Mouse (Mus musculus) heart, adult 2 months (tissue): ENCODE measurements around the gene Mllt3. TPM values are rescaled to one million over a fixed set of nuclear protein-coding genes. Genes with fewer than 3 reads are reported as not detected.
A peak's percentile ranks its signal among the peaks of the same experiment; 100 is the strongest.

Experiments
- DNase-seq, 2 experiments: peaks; one replicate each; pipeline ENCODE4 v3.0.0; 2021
- H3K27ac ChIP-seq: fragments of 200-600 bp; 2 replicates; pipeline ENCODE4 v1.8.1; 2022
- H3K27me3 ChIP-seq: fragments of 200-500 bp; 2 replicates; pipeline ENCODE4 v1.6.1; 2012; ENCODE audit warnings: mild to moderate bottlenecking, low read length, inconsistent platforms, mixed read lengths; ENCODE audit not compliant: control insufficient read depth, insufficient read depth
- H3K36me3 ChIP-seq: fragments of 200-500 bp; 2 replicates; pipeline ENCODE4 v1.6.1; 2012; ENCODE audit warnings: low read length, inconsistent platforms; ENCODE audit not compliant: control insufficient read depth, insufficient read depth
- H3K4me1 ChIP-seq: fragments of 200-500 bp; 2 replicates; pipeline ENCODE4 v1.6.1; 2011; ENCODE audit warnings: low read length; ENCODE audit not compliant: control insufficient read depth, insufficient read depth
- H3K4me3 ChIP-seq: fragments of 200-600 bp; 2 replicates; pipeline ENCODE4 v1.8.1; 2022
- H3K79me2 ChIP-seq: fragments of 200-500 bp; replicated peaks from 2 replicates; pipeline ENCODE4 v1.6.1; 2012; ENCODE audit warnings: mild to moderate bottlenecking, inconsistent platforms, low read length, moderate library complexity, mixed read lengths; ENCODE audit not compliant: control insufficient read depth, insufficient read depth
- H3K9ac ChIP-seq: fragments of 200-500 bp; 2 replicates; pipeline ENCODE4 v1.6.1; 2012; ENCODE audit warnings: low read depth, mild to moderate bottlenecking, control low read depth, inconsistent platforms, low read length, mixed read lengths
- CTCF ChIP-seq: fragments of 200-600 bp; IDR thresholded peaks from 2 replicates; pipeline ENCODE4 v1.8.1; 2022; ENCODE audit warnings: antibody characterized with exemption, mild to moderate bottlenecking, moderate library complexity
- EP300 ChIP-seq: fragments of 200-500 bp; IDR thresholded peaks from 2 replicates; pipeline ENCODE4 v1.6.1; 2011; ENCODE audit warnings: low read depth, low read length, control low read depth; ENCODE audit not compliant: insufficient read depth
- POLR2A ChIP-seq: fragments of 200-500 bp; IDR thresholded peaks from 2 replicates; pipeline ENCODE4 v1.6.1; 2011; ENCODE audit warnings: mild to moderate bottlenecking, low read depth, low read length, control low read depth; ENCODE audit not compliant: insufficient read depth
- WGBS: fragments of 180-500 bp; shearing (Covaris S2); methylation state at CpG from one replicate; pipeline ENCODE4 v1.1.7; 2018; 5-methylcytosine and 5-hydroxymethylcytosine counted together
- intact Hi-C: fragments of 180-260 bp; cut with DNase I; formaldehyde crosslinking; loops from one replicate; pipeline ENCODE4 v1.15.1; 2025
- polyA plus RNA-seq: library from polyadenylated mRNA; depleted of rRNA; stranded (reverse); fragments of >200 nt; gene quantifications from 2 replicates; pipeline ENCODE4 v1.2.3, GENCODE M21; 2012
- total RNA-seq, 2 experiments: library from RNA; stranded (reverse); gene quantifications; 2 replicates each; pipeline ENCODE4 v1.2.3; 2021

Gene Mllt3
- total and polyA plus RNA-seq, 3 experiments: 3.8 to 15.2 (median 11.0) TPM

DNA sequence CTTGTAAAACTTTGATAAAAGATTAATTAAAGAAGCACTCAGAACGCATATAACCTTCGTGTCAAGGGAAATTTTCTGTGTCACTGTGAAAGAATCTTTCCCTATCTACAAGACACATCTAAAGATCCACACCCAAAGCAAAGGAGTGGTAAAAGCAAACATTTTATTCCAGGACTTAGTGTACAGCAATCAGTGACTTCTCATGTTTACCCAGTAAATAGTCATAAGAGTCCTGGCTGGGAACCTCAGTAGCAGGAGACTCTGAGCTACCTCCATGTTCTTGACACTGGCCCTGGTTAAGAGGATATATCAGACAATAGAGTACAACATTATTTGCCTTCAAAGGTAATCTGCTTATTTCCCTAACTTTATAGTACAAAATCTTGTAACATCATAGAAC is 233.7 kb downstream of the Mllt3 start:
- intact Hi-C loops: no loop called here
- TF ChIP-seq POLR2A (no peak), EP300 (no peak), CTCF (no peak)
- Histone ChIP-seq H3K4me3 (no peak overlapping the region), H3K27me3 (no peaks in the 10 kb centered on the region), H3K36me3 (no peaks in the 10 kb centered on the region), H3K27ac (no peak overlapping the region), H3K4me1 (no peaks in the 10 kb centered on the region), H3K79me2 (no peaks in the 10 kb centered on the region), H3K9ac (no peak overlapping the region)
- DNase-seq: no peak
- WGBS: 87% methylated on average over 2 of the region's 2 CpGs

DNA sequence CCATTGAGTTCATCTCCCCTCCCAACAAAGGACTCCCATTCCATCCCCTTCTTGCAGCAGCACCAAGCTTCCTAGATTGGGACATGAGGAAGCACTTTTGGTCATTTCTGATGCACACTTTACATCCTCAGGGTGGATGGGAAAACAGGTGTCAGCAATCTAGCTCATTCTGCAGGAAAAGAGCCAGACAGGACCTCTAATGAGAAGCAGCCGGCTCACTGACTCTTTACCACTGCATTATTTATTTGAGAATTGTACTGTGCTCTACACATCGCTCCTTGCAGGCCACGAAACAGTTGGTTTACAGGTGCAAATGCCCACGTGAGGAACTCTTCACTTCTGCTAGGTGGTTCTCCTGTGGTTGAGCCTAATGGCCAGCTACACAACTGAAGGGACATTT is 237.9 kb downstream of the Mllt3 start:
- H3K79me2 ChIP-seq: no peaks in the 10 kb centered on the region
- intact Hi-C loops: no loop called here
- H3K4me3 ChIP-seq: no peak overlapping the region
- no peak overlapping the region for H3K27ac ChIP-seq
- no peak for DNase-seq
- TF ChIP-seq POLR2A (no peak), EP300 (no peak), CTCF (no peak)
- H3K9ac ChIP-seq: no peak overlapping the region
- 85% methylated on average over 4 of the region's 4 CpGs for whole genome bisulfite sequencing
- H3K27me3 ChIP-seq: no peaks in the 10 kb centered on the region
- no peaks in the 10 kb centered on the region for H3K36me3 ChIP-seq
- H3K4me1 ChIP-seq: no peaks in the 10 kb centered on the region

DNA sequence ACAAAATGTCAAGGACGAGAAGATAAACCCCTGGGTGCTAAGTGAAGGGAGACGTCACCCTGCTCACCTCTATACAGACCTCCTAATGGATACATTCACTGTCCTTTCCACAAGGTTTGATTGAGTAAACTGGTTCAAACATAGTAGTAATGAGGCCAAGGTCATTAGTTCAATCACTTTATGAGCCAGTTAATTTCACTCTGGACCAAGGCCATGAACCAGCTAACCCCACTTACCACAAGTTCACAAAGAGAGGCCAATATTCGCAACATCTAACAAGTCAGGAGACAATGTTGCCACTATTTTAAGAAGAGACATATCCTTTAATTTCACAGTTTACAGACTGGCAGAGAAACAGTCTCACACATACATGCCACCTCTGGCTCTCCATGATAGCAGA is 238.9 kb downstream of the Mllt3 start:
- H3K79me2 ChIP-seq: no peaks in the 10 kb centered on the region
- H3K27ac ChIP-seq: no peak overlapping the region
- H3K4me1 ChIP-seq: no peaks in the 10 kb centered on the region
- intact Hi-C loops: no loop called here
- no peaks in the 10 kb centered on the region for H3K27me3 ChIP-seq
- 93% methylated on average over 3 of the region's 3 CpGs for WGBS
- no peak overlapping the region for H3K4me3 ChIP-seq
- no peak overlapping the region for H3K9ac ChIP-seq
- TF ChIP-seq CTCF (no peak), EP300 (no peak), POLR2A (no peak)
- no peak for DNase-seq
- H3K36me3 ChIP-seq: no peaks in the 10 kb centered on the region

DNA sequence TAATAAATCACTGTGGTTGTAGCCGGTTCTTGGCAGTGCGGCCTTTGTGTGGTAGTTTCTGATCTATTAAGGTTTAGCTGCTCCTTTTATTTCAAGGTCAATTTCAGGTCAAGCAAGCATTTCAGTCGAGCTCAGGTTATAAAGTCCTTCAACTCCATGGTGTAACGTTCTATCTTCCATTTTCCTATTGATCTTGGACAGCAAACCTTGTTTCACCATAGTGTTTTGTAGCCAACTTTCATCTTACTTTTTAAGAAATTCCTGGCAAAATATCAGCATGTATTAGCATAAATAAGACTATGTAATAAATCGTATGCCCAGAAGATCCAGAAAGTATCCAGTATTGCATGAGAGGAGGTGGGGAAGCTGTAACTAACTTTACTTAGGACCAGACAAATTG is 240.7 kb downstream of the Mllt3 start:
- Histone ChIP-seq H3K27ac (no peak overlapping the region), H3K79me2 (no peaks in the 10 kb centered on the region), H3K4me3 (no peak overlapping the region), H3K4me1 (no peaks in the 10 kb centered on the region), H3K36me3 (no peaks in the 10 kb centered on the region), H3K27me3 (no peaks in the 10 kb centered on the region), H3K9ac (no peak overlapping the region)
- no peak for DNase-seq
- intact Hi-C loops: no loop called here
- 73% methylated on average over 5 of the region's 5 CpGs for WGBS
- no peak for TF ChIP-seq EP300
- no peak for TF ChIP-seq POLR2A
- TF ChIP-seq CTCF: no peak

DNA sequence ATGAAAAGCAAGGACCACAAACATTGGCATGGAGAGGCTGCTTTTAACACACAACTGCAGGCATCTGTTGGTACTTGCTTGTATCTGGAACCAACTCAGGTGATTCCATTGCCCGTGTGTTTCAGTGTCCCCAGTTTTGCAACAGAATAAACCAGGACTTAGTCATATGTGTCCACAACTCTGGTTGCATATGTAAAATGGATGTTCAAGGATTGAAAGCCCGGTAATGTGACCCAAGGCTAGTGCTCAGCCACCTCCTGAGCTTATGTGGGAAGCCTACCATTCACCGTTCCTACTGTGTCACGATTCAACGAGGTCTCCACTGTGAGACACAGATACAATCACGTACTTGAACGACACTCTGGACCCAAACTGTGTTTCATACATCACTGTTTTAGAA is 243.7 kb downstream of the Mllt3 start:
- DNase-seq: no peak
- 92% methylated on average over 7 of the region's 7 CpGs for WGBS
- Histone ChIP-seq H3K36me3 (no peaks in the 10 kb centered on the region), H3K4me3 (no peak overlapping the region), H3K27me3 (no peaks in the 10 kb centered on the region), H3K9ac (no peak overlapping the region), H3K27ac (no peak overlapping the region), H3K4me1 (no peaks in the 10 kb centered on the region), H3K79me2 (no peaks in the 10 kb centered on the region)
- TF ChIP-seq POLR2A (no peak), CTCF (no peak), EP300 (no peak)
- intact Hi-C loops: loop anchor here (2.0 to 10.0 kb wide), 6 partner anchors 115 to 753 kb away; partner anchors contain the start of gene Mllt3

- Histone ChIP-seq H3K27ac (no peak overlapping the region), H3K79me2 (no peaks in the 10 kb centered on the region), H3K27me3 (no peaks in the 10 kb centered on the region), H3K4me3 (no peak overlapping the region), H3K4me1 (no peaks in the 10 kb centered on the region), H3K36me3 (no peaks in the 10 kb centered on the region), H3K9ac (no peak overlapping the region)
- TF ChIP-seq CTCF (peak; percentile 80), POLR2A (no peak), EP300 (no peak)
- intact Hi-C loops: loop anchor here (2.0 to 10.0 kb wide), 6 partner anchors 116 to 754 kb away; partner anchors contain the start of gene Mllt3
- peak; percentile 15 to 39 for DNase-seq
- WGBS: 67% methylated on average over 8 of the region's 8 CpGs
Observed at GRCm38 (mm10) chr4:87788691-87789090, 244.5 kb downstream of the Mllt3 start.
